Mouse (Mus musculus): ENCODE measurements at regions not wholly inside any gene's neighbourhood (a gene's known extent, or its start where the extent isn't known, plus 50 kb on each side); places are given as distances from the start of the nearest gene placed in this dataset.

DNA sequence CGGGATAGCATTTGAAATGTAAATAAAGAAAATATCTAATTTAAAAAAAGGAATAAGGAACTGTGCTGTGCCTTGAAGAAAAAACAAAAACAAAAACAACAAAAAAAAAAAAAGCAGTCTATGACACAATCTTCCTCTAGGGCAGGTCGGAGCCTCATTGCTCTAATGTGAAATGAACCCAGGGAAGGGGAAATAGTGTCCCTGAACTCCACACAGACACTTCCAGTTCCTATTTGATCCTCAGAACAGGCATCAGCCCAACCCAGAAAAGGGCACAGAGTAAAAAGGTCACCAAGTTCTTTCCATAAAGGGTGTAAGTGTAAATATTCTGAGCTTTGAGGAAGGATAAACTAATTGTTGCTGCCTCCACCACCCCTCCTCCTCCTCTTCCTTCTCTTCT lies 250.2 kb upstream of the Fggy start:
- Histone ChIP-seq H3K9me3 (replicated peaks) (no peaks in the 10 kb centered on the region), H3K4me3 (no peak overlapping the region), H3K27ac (no peak overlapping the region), H3K36me3 (ENCODE audit: poor library complexity, severe bottlenecking) (no peaks in the 10 kb centered on the region), H3K27me3 (no peaks in the 10 kb centered on the region), H3K4me2 (no peak overlapping the region), H3K4me1 (peaks cover 11% of the 10 kb centered on the region), H3K9ac (no peak overlapping the region)
- WGBS: 89% methylated on average over 2 of the region's 2 CpGs
- ATAC-seq: no peak

DNA sequence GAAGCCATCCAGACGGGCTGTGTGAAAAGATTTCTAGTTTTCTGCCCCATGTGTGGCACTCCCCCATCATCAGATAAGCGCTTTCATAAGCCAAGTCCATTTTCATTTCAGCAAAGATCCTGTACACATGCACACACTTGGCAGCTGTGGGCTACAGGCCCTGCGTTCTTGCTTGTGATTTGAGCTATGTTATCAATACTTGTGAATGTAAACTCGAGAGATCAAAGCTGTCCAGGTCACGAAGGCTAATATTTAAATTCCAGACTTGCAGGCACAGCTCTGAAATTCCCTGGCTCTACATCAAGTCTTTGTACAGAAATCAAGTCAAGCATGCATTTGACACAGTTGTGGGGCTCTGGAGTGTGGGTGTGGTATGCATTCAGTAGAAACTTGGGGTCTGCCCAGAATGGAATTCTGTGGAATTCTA lies 248.8 kb upstream of the Fggy start:
- no peaks in the 10 kb centered on the region for H3K36me3 ChIP-seq (ENCODE audit: poor library complexity, severe bottlenecking)
- no peaks in the 10 kb centered on the region for H3K27me3 ChIP-seq
- H3K4me3 ChIP-seq: no peak overlapping the region
- 71% methylated on average over 5 of the region's 5 CpGs for WGBS
- no peak overlapping the region for H3K4me2 ChIP-seq
- ATAC-seq: no peak
- no peak overlapping the region for H3K27ac ChIP-seq
- H3K9me3 ChIP-seq (replicated peaks): no peaks in the 10 kb centered on the region
- H3K4me1 ChIP-seq: peaks cover 8% of the 10 kb centered on the region
- H3K9ac ChIP-seq: no peak overlapping the region

DNA sequence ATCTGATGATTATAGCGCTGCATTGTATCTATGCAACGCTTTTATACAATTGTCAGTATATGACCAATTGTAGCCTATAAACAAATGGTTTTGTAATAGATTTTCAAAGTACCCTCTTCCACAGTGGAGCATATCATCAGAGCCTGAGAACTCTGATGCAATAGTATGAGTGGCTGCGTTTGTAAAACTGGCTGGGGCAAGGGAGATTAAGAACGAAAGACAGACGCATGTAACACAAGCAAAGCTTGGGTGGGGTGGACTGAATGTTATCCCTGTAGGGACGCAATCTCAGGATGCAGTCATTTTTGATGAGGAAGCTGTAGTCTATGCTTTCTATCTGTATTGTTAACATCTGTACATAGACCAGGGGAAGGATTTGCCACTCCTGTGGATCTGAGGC lies 246.9 kb upstream of the Fggy start:
- Histone ChIP-seq H3K4me1 (no peaks in the 10 kb centered on the region; the same call in 1 of the 2 replicates), H3K36me3 (ENCODE audit: poor library complexity, severe bottlenecking) (no peaks in the 10 kb centered on the region)
- no peak for ATAC-seq

DNA sequence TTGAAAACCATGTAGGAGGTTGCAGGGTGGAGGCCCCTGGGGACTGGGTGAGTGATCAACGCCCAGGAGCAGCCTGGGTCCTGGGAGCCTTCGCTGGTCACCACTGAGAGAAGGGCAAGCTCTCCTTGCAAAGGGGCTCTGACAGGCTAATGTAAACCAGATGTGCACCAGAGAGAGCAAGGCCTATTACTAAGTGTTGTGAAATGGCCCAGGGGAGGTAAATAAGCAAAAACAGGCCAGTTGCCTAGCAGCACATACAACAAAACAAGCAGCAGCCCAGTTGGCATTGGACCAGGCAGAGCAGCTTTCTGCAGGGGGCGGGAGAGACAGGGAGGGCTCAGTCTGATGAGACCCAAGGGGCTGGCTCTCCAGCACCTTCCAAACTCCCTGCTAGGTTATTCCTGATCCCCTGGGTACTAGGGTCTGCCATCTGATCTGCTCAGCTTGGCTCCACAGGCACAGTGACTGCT lies 239.5 kb upstream of the Fggy start:
- H3K9me3 ChIP-seq (replicated peaks): no peaks in the 10 kb centered on the region
- peak overlapping the region; percentile 48 for H3K27ac ChIP-seq
- H3K4me3 ChIP-seq: no peak overlapping the region
- WGBS: 47% methylated on average over 3 of the region's 3 CpGs
- peak; percentile 87 for ATAC-seq
- no peaks in the 10 kb centered on the region for H3K36me3 ChIP-seq (ENCODE audit: poor library complexity, severe bottlenecking)
- no peak overlapping the region for H3K9ac ChIP-seq
- H3K4me1 ChIP-seq: peaks cover 21% of the 10 kb centered on the region
- peak overlapping the region; percentile 4; the same call in 1 of the 2 replicates for H3K4me2 ChIP-seq
- H3K27me3 ChIP-seq: no peaks in the 10 kb centered on the region

More for the DNA sequence above, 246.9 kb upstream of the Fggy start:
- Histone ChIP-seq H3K4me2 (no peak overlapping the region), H3K27me3 (no peaks in the 10 kb centered on the region), H3K27ac (no peak overlapping the region), H3K4me3 (no peak overlapping the region), H3K9ac (no peak overlapping the region), H3K9me3 (replicated peaks) (no peaks in the 10 kb centered on the region)
- 87% methylated on average over 6 of the region's 6 CpGs for WGBS

DNA sequence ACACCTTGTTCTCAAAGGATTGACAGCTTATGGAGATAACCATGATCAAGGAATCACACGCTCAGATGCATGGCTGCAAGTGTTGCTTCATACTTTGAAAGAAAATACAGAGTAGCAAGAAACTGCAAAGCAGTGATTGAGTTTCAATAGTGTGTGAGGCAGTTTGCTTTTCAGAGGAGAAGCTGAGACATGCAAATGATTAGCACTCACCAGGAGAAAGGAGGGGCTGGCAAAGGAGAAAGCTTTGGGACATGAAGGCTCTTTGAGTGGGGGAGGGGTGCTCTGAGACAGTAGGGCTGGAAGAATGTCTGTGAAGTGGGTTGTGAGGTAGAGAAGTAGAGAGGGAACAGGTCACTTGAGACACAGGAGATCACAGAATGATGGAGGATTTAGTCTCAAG lies 238.7 kb upstream of the Fggy start:
- ATAC-seq: peak; percentile 52

DNA sequence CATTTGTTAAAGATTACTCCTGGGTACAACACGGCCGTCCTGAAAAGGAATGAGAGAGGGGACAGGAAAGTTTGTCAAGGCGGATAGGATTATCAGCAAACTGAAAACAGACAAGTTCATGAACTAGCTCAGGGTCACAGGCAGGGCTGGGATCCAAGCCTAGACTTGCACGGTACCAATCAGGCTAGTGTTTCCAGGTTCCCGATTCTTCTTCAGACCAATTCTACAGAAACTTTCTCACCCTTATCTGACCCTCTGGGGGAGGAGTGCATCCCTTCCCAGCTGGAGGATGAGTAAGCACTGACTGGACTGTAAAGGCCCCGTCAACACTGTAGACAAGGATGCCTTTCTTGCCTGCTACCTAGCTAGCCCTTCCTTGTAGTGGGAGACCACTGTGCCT lies 238.3 kb upstream of the Fggy start:
- no peak overlapping the region for H3K4me3 ChIP-seq
- WGBS: 54% methylated on average over 6 of the region's 6 CpGs
- no peak overlapping the region for H3K27ac ChIP-seq
- H3K4me1 ChIP-seq: peaks cover 21% of the 10 kb centered on the region
- H3K9ac ChIP-seq: no peak overlapping the region
- ATAC-seq: no peak
- no peak overlapping the region for H3K4me2 ChIP-seq
- no peaks in the 10 kb centered on the region for H3K27me3 ChIP-seq
- H3K36me3 ChIP-seq (ENCODE audit: poor library complexity, severe bottlenecking): no peaks in the 10 kb centered on the region
- no peaks in the 10 kb centered on the region for H3K9me3 ChIP-seq (replicated peaks)

More for the DNA sequence above, 238.7 kb upstream of the Fggy start:
- Histone ChIP-seq H3K27ac (peak overlapping the region; percentile 48; the same call in 1 of the 2 replicates), H3K36me3 (ENCODE audit: poor library complexity, severe bottlenecking) (no peaks in the 10 kb centered on the region), H3K9me3 (replicated peaks) (no peaks in the 10 kb centered on the region), H3K9ac (no peak overlapping the region), H3K4me1 (peaks cover 21% of the 10 kb centered on the region), H3K27me3 (no peaks in the 10 kb centered on the region), H3K4me3 (no peak overlapping the region), H3K4me2 (peak overlapping the region; percentile 4; the same call in 1 of the 2 replicates)
- 17% methylated on average over 1 of the region's 1 CpGs for WGBS

DNA sequence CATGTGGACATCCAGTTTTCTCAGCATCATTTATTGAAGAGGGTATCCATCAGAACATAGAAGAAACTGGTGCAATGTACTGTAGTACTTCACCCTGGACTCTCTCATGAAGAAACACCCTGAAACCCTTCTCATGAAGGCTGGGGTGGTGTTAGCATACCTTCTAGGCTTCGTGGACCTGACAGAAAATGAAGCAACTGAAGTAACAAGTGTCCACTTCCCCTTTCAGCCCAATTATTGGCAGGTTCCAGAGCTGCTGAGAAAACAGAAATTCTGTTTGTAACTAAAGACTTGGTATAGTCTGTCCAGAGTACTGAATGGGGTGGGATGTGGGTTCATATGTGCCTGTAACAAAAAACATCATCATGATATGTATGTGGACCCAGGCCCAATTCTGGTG lies 231.4 kb upstream of the Fggy start:
- Histone ChIP-seq H3K9ac (no peak overlapping the region), H3K27me3 (no peaks in the 10 kb centered on the region), H3K4me3 (no peak overlapping the region), H3K4me1 (no peaks in the 10 kb centered on the region), H3K9me3 (replicated peaks) (no peaks in the 10 kb centered on the region), H3K27ac (no peak overlapping the region), H3K36me3 (ENCODE audit: poor library complexity, severe bottlenecking) (no peaks in the 10 kb centered on the region), H3K4me2 (no peak overlapping the region)
- ATAC-seq: no peak
- 89% methylated on average over 1 of the region's 1 CpGs for WGBS

DNA sequence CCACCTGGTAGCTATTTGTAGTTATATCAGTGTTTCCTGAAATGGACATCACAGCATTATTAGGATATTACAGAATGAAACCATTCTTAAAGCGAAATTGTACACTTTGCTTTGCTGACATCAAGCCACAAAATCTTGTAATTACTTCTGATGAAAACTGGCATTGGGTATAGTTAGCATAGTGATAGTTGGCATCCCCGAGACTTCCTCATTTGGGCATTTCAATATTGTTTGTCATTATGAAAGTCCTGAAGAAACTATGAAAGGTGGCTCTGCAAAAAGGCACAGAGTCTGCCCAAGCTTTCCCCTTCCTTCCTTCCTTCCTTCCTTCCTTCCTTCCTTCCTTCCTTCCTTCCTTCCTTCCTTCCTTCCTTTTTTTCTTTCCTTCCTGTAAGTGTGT lies 217.5 kb upstream of the Fggy start:
- Histone ChIP-seq H3K9ac (no peak overlapping the region), H3K27me3 (no peaks in the 10 kb centered on the region), H3K36me3 (ENCODE audit: poor library complexity, severe bottlenecking) (no peaks in the 10 kb centered on the region), H3K4me3 (no peak overlapping the region), H3K4me2 (no peak overlapping the region), H3K27ac (no peak overlapping the region), H3K9me3 (replicated peaks) (0 out of 2 replicates have a peak, but pooled peaks cover 5% of the 10 kb centered on the region), H3K4me1 (no peaks in the 10 kb centered on the region)
- ATAC-seq: no peak
- WGBS: 94% methylated on average over 2 of the region's 2 CpGs

DNA sequence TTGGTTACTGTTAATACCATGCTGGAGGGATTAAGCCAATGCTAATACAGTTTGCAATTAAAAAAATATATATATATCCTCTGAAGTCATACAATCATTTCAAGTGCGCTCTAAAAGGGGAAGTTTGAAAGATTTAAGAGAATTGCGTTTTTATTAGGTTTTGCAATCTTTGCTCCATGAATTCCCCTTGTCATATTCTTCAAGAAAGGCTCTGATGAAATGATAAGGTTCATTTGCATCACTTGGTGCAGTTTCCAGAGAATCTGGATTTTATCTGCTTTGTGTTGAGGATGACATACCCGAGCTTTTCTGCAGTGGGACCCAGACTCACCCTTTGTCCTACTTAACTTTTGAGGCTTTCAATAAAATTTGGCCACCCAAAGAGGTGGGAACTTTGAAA lies 216.4 kb upstream of the Fggy start:
- no peak for ATAC-seq
- no peak overlapping the region for H3K9ac ChIP-seq
- no peaks in the 10 kb centered on the region for H3K4me1 ChIP-seq
- 0 out of 2 replicates have a peak, but pooled peaks cover 5% of the 10 kb centered on the region for H3K9me3 ChIP-seq (replicated peaks)
- H3K36me3 ChIP-seq (ENCODE audit: poor library complexity, severe bottlenecking): no peaks in the 10 kb centered on the region
- 79% methylated on average over 3 of the region's 3 CpGs for WGBS
- H3K4me3 ChIP-seq: no peak overlapping the region
- H3K4me2 ChIP-seq: no peak overlapping the region
- no peak overlapping the region for H3K27ac ChIP-seq
- H3K27me3 ChIP-seq: no peaks in the 10 kb centered on the region

DNA sequence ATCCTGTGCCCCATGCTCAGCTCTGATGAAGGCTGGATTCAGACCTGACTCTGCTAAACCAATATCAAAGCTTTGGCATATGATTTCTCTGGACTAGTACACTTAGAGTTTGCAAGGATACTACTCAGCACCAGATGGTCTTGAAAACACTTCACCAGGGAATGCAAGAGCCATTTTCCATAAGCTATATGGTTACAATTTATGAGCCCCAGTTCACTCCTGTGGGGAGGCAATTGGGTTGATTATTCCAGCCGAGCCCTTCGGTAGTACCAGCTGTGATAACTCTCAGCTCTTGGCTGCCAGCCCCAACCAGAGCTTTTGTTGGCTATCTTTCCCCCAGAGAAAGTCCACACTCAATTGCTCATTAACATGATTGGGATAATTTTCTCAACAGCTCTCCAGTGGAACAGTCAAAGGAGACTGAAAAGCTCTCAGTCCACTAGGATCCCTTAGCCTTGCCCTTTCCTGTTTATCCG lies 210.5 kb upstream of the Fggy start:
- peaks cover 30% of the 10 kb centered on the region for H3K4me1 ChIP-seq
- H3K9me3 ChIP-seq (replicated peaks): no peaks in the 10 kb centered on the region
- no peaks in the 10 kb centered on the region for H3K27me3 ChIP-seq
- 24% methylated on average over 3 of the region's 3 CpGs for WGBS
- no peaks in the 10 kb centered on the region for H3K36me3 ChIP-seq (ENCODE audit: poor library complexity, severe bottlenecking)
- no peak overlapping the region for H3K4me3 ChIP-seq
- H3K4me2 ChIP-seq: no peak overlapping the region
- peak overlapping the region; percentile 79 for H3K27ac ChIP-seq
- no peak overlapping the region for H3K9ac ChIP-seq
- ATAC-seq: peak; percentile 90

DNA sequence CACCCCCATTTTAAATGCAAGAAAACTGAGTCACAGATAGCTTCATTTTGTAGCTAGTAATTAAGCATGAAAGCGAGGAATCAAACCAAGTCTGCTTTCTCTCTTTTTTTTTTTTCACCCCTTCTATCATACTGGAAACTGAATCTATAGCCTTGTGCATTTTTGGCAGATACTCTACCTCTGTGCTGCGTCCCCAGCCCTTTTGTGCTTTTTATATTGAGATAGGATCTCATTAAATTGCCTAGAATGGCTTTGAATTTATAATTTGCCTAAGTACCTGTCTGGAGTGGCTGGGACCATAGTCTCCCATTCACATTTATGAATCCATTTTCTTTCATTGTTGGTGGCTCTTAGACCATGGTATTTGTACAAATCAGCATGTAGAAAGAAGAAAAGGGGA lies 209.9 kb upstream of the Fggy start:
- ATAC-seq: peak; percentile 34; the same call in 1 of the 2 replicates
- no peak overlapping the region for H3K4me3 ChIP-seq
- H3K27me3 ChIP-seq: no peaks in the 10 kb centered on the region
- H3K36me3 ChIP-seq (ENCODE audit: poor library complexity, severe bottlenecking): no peaks in the 10 kb centered on the region
- peaks cover 30% of the 10 kb centered on the region for H3K4me1 ChIP-seq
- peak overlapping the region; percentile 79 for H3K27ac ChIP-seq
- no peaks in the 10 kb centered on the region for H3K9me3 ChIP-seq (replicated peaks)
- no peak overlapping the region for H3K9ac ChIP-seq
- H3K4me2 ChIP-seq: no peak overlapping the region
- 27% methylated on average over 2 of the region's 2 CpGs for WGBS

DNA sequence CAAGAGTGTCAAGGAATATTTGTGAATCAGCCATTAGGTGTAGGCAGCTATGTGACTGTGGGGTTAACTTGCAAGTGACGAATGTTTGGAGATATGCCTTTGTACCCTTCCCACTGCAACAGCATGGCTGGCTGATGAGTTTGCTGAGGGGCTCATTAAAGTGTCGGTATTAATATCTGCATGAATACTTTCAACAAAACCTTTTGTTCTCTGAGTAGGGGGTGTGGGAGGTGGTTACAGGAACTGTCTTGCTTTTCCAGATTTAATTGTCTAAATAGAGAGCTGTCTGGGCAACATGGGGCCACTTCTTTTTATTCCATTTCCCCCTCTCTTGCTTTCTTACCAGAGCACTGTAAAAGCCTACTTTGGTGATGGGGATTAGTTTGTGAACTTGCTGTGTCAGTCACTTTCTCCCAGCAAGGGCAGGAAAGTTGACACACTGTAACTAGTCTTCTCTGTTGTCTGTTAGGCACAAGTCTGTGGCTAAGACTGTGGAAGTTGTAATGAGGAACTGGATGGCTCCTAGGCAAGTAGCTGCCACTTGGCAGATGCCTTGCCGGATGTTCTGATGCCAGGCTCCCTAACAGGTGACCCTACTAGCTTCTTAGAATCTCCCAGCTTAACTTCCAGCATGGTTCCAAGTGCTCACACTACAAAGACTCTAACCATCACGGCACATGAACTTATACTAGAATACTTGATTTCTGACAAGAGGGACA lies 208.7 kb upstream of the Fggy start:
- Histone ChIP-seq H3K4me1 (peaks cover 30% of the 10 kb centered on the region), H3K27me3 (no peaks in the 10 kb centered on the region), H3K36me3 (ENCODE audit: poor library complexity, severe bottlenecking) (no peaks in the 10 kb centered on the region), H3K27ac (peak overlapping the region; percentile 48), H3K4me3 (no peak overlapping the region), H3K9ac (no peak overlapping the region), H3K4me2 (no peak overlapping the region), H3K9me3 (replicated peaks) (no peaks in the 10 kb centered on the region)
- ATAC-seq: no peak
- 50% methylated on average over 4 of the region's 4 CpGs for WGBS

All from forebrain, embryonic 13.5 days (tissue).